Mouse (Mus musculus): Measurements from ENCODE around the gene Btbd8. TPM values are rescaled to one million over a fixed set of nuclear protein-coding genes. Genes with fewer than 3 reads are reported as not detected.

Btbd8 gene
- polyA plus RNA-seq, 1 experiment from 2014 or later, result 4.9 TPM

GRCm38 (mm10) chr5:107545927-107546326 lies 108.1 kb downstream of the Btbd8 start:
- WGBS, result 89% methylated on average over 4 of the region's 4 CpGs
- Histone ChIP-seq H3K36me3 (replicated peaks) (peaks cover 21% of the 10 kb centered on the region), H3K4me1 (peaks cover 5% of the 10 kb centered on the region; the same call in 1 of the 2 replicates), H3K4me3 (no peak overlapping the region), H3K27me3 (replicated peaks; ENCODE audit: low read depth, poor library complexity, severe bottlenecking) (no peaks in the 10 kb centered on the region), H3K9me3 (no peaks in the 10 kb centered on the region), H3K27ac (replicated peaks) (no peak overlapping the region)
- DNase-seq (ENCODE audit: low spot score), result no peak

GRCm38 (mm10) chr5:107547955-107548354 lies 110.2 kb downstream of the Btbd8 start:
- no peak for DNase-seq (ENCODE audit: low spot score)
- WGBS, result 90% methylated on average over 3 of the region's 3 CpGs
- no peaks in the 10 kb centered on the region for H3K27me3 ChIP-seq (replicated peaks; ENCODE audit: low read depth, poor library complexity, severe bottlenecking)

GRCm38 (mm10) chr5:107548444-107548843 lies 110.6 kb downstream of the Btbd8 start:
- 87% methylated on average over 3 of the region's 3 CpGs for WGBS
- DNase-seq (ENCODE audit: low spot score), result no peak
- Histone ChIP-seq H3K4me1 (no peaks in the 10 kb centered on the region), H3K4me3 (no peak overlapping the region), H3K27me3 (replicated peaks; ENCODE audit: low read depth, poor library complexity, severe bottlenecking) (no peaks in the 10 kb centered on the region), H3K27ac (replicated peaks) (no peak overlapping the region), H3K9me3 (no peaks in the 10 kb centered on the region), H3K36me3 (replicated peaks) (peaks cover 35% of the 10 kb centered on the region)

More at GRCm38 (mm10) chr5:107547955-107548354, 110.2 kb downstream of the Btbd8 start:
- no peaks in the 10 kb centered on the region for H3K4me1 ChIP-seq
- no peak overlapping the region for H3K4me3 ChIP-seq
- peaks cover 35% of the 10 kb centered on the region for H3K36me3 ChIP-seq (replicated peaks)
- no peak overlapping the region for H3K27ac ChIP-seq (replicated peaks)
- H3K9me3 ChIP-seq, result no peaks in the 10 kb centered on the region

- H3K4me3 ChIP-seq, result no peak overlapping the region
- H3K36me3 ChIP-seq (replicated peaks), result peaks cover 73% of the 10 kb centered on the region
- no peaks in the 10 kb centered on the region for H3K9me3 ChIP-seq
- H3K27ac ChIP-seq (replicated peaks), result no peak overlapping the region
- H3K4me1 ChIP-seq, result no peaks in the 10 kb centered on the region
- no peaks in the 10 kb centered on the region for H3K27me3 ChIP-seq (replicated peaks; ENCODE audit: low read depth, poor library complexity, severe bottlenecking)
- no peak for DNase-seq (ENCODE audit: low spot score)
- 88% methylated on average over 5 of the region's 5 CpGs for WGBS
Measured at GRCm38 (mm10) chr5:107554336-107554735, 116.5 kb downstream of the Btbd8 start.

- no peak overlapping the region for H3K4me3 ChIP-seq
- H3K36me3 ChIP-seq (replicated peaks), result peaks cover 81% of the 10 kb centered on the region
- DNase-seq (ENCODE audit: low spot score), result no peak
- H3K9me3 ChIP-seq, result no peaks in the 10 kb centered on the region
- no peaks in the 10 kb centered on the region for H3K27me3 ChIP-seq (replicated peaks; ENCODE audit: low read depth, poor library complexity, severe bottlenecking)
- WGBS, result 80% methylated on average over 3 of the region's 3 CpGs
- no peaks in the 10 kb centered on the region for H3K4me1 ChIP-seq
- H3K27ac ChIP-seq (replicated peaks), result no peak overlapping the region
Measured at GRCm38 (mm10) chr5:107556969-107557368, 119.2 kb downstream of the Btbd8 start.

Other genes with a start within 250 kb of the Btbd8 start
- 9.4 and 9.8 TPM in 2 replicates for gene Tgfbr3, start 148.4 kb upstream of the Btbd8 start, polyA plus RNA-seq (2016; fragmentation: Nextera tagmentation; extraction: Ambion mirVana)
- 1.3 and 1.6 TPM in 2 replicates for gene Brdt, start 106.8 kb upstream of the Btbd8 start, polyA plus RNA-seq (2016; fragmentation: Nextera tagmentation; extraction: Ambion mirVana)
- 0.43 and 0.76 TPM in 2 replicates for gene Ephx4, start 35.3 kb upstream of the Btbd8 start, polyA plus RNA-seq (2016; fragmentation: Nextera tagmentation; extraction: Ambion mirVana)
- gene Lpcat2b, start 6.4 kb upstream of the Btbd8 start, polyA plus RNA-seq (2016; fragmentation: Nextera tagmentation; extraction: Ambion mirVana), result not detected in 2 replicates
- gene Gm42669, start 69.6 kb downstream of the Btbd8 start, polyA plus RNA-seq (2016; fragmentation: Nextera tagmentation; extraction: Ambion mirVana), result 0.38 and 0.42 TPM in 2 replicates
- 0.02 and 0.06 TPM in 2 replicates for gene 1700028K03Rik, start 96.7 kb downstream of the Btbd8 start, polyA plus RNA-seq (2016; fragmentation: Nextera tagmentation; extraction: Ambion mirVana)
- gene Rpap2, start 159.4 kb downstream of the Btbd8 start, polyA plus RNA-seq (2016; fragmentation: Nextera tagmentation; extraction: Ambion mirVana), result 20.0 and 21.8 TPM in 2 replicates
- 40.1 and 40.5 TPM in 2 replicates for gene Glmn, start 159.9 kb downstream of the Btbd8 start, polyA plus RNA-seq (2016; fragmentation: Nextera tagmentation; extraction: Ambion mirVana)